Mouse (Mus musculus) embryo, embryonic 11 days (tissue): ENCODE results near the gene Dnal1.

Experiments
- DNase-seq: peaks from one replicate; pipeline ENCODE4 v3.0.0-alpha.2; 2015

The Dnal1 gene

GRCm38 (mm10) chr12:84187752-84188601 is 73.8 kb downstream of the Dnal1 start:
- DNase-seq: no peak

- DNase-seq: no peak
Observed at GRCm38 (mm10) chr12:84188881-84189444, 74.8 kb downstream of the Dnal1 start.

GRCm38 (mm10) chr12:84190151-84190820 is 76.1 kb downstream of the Dnal1 start:
- no peak for DNase-seq

- DNase-seq: no peak
Observed at GRCm38 (mm10) chr12:84191190-84191589, 77.0 kb downstream of the Dnal1 start.

- no peak for DNase-seq
Observed at GRCm38 (mm10) chr12:84191770-84192169, 77.6 kb downstream of the Dnal1 start.

- DNase-seq: no peak
Observed at GRCm38 (mm10) chr12:84192280-84192679, 78.1 kb downstream of the Dnal1 start.

GRCm38 (mm10) chr12:84192741-84193641 is 78.8 kb downstream of the Dnal1 start:
- peak; percentile 88 for DNase-seq

GRCm38 (mm10) chr12:84193642-84194399 is 79.7 kb downstream of the Dnal1 start:
- peak; percentile 96 for DNase-seq

GRCm38 (mm10) chr12:84194400-84195109 is 80.4 kb downstream of the Dnal1 start:
- DNase-seq: no peak

GRCm38 (mm10) chr12:84195195-84195594 is 81.0 kb downstream of the Dnal1 start:
- DNase-seq: no peak
